Mouse (Mus musculus): Measurements from ENCODE around the gene Akr1c19. TPM values are rescaled to one million over a fixed set of nuclear protein-coding genes. Genes with fewer than 3 reads are reported as not detected.

Gene Akr1c19
- 0.78 and 1.4 TPM in 2 replicates for polyA plus RNA-seq (2015; fragmentation: Nextera tagmentation; extraction: Ambion mirVana)

GRCm38 (mm10) chr13:4228441-4228840 is at the start of gene Akr1c19:
Akr1c19 (plus strand) TSS chr13:4228700.

GRCm38 (mm10) chr13:4190904-4191303 is 37.6 kb upstream of the Akr1c19 start, which contains the start of gene Akr1c13:
Akr1c13 (plus strand) TSS chr13:4191150.

GRCm38 (mm10) chr13:4279284-4279683 is 50.8 kb downstream of the Akr1c19 start, which contains the start of gene Akr1c12:
Akr1c12 (minus strand) TSS chr13:4279433.

Other genes with a start within 250 kb of the Akr1c19 start
- gene Akr1c14, start 179.7 kb upstream of the Akr1c19 start, polyA plus RNA-seq (2015; fragmentation: Nextera tagmentation; extraction: Ambion mirVana): 1.4 and 1.6 TPM in 2 replicates
- 0.23 and 0.42 TPM in 2 replicates for gene Akr1c18, start 78.0 kb upstream of the Akr1c19 start, polyA plus RNA-seq (2015; fragmentation: Nextera tagmentation; extraction: Ambion mirVana)
- gene Akr1c13, start 37.5 kb upstream of the Akr1c19 start, polyA plus RNA-seq (2015; fragmentation: Nextera tagmentation; extraction: Ambion mirVana): 8.5 and 11.2 TPM in 2 replicates
- 0.50 and 0.75 TPM in 2 replicates for gene Akr1c12, start 50.7 kb downstream of the Akr1c19 start, polyA plus RNA-seq (2015; fragmentation: Nextera tagmentation; extraction: Ambion mirVana)
- gene Akr1c6, start 205.6 kb downstream of the Akr1c19 start, polyA plus RNA-seq (2015; fragmentation: Nextera tagmentation; extraction: Ambion mirVana): not detected in 2 replicates